Mouse (Mus musculus) bone marrow, adult 2 months (tissue): ENCODE results near the gene Clic6. TPM values are rescaled to one million over a fixed set of nuclear protein-coding genes. Genes with fewer than 3 reads are reported as not detected.

Experiments
- H3K27ac ChIP-seq: fragments of 200-500 bp; 2 replicates; pipeline ENCODE4 v1.5.1; 2012; ENCODE audit warnings: low read depth, mild to moderate bottlenecking, control low read depth, inconsistent platforms, low read length; ENCODE audit not compliant: control insufficient read depth, poor library complexity, insufficient read depth
- H3K4me1 ChIP-seq: fragments of 200-500 bp; 2 replicates; pipeline ENCODE4 v1.6.1; 2011; ENCODE audit warnings: low read length; ENCODE audit not compliant: control insufficient read depth, insufficient read depth
- H3K4me3 ChIP-seq: fragments of 200-500 bp; replicated peaks from 2 replicates; pipeline ENCODE3; 2011; ENCODE audit warnings: mild to moderate bottlenecking, low read depth, low read length, control low read depth; ENCODE audit not compliant: control insufficient read depth
- CTCF ChIP-seq: fragments of 200-500 bp; IDR thresholded peaks from 2 replicates; pipeline ENCODE4 v1.5.1; 2011; ENCODE audit warnings: low read length, control low read depth; ENCODE audit not compliant: control insufficient read depth, insufficient read depth
- POLR2A ChIP-seq: fragments of 200-500 bp; IDR thresholded peaks from 2 replicates; pipeline ENCODE4 v1.6.1; 2011; ENCODE audit warnings: low read depth, mild to moderate bottlenecking, control low read depth, low read length, borderline replicate concordance; ENCODE audit not compliant: control insufficient read depth
- WGBS: fragments of 180-500 bp; shearing (Covaris S2); methylation state at CpG from one replicate; pipeline ENCODE4 v1.1.7; 2018; 5-methylcytosine and 5-hydroxymethylcytosine counted together
- polyA plus RNA-seq: library from polyadenylated mRNA; stranded (reverse); fragments of >200 nt; gene quantifications from 2 replicates; pipeline ENCODE4 v1.2.4, GENCODE M21; 2011; ENCODE audit warnings: low replicate concordance; ENCODE audit not compliant: missing spikeins, insufficient read depth, insufficient read length

The Clic6 gene
- polyA plus RNA-seq, 1 experiment, result not detected

- TF ChIP-seq POLR2A (no peak), CTCF (no peak)
- no peak overlapping the region for H3K4me3 ChIP-seq
- WGBS, result 86% methylated on average over 8 of the region's 8 CpGs
- H3K4me1 ChIP-seq, result no peaks in the 10 kb centered on the region
- H3K27ac ChIP-seq, result no peak overlapping the region
Observed at GRCm38 (mm10) chr16:92450331-92450730, 35.2 kb upstream of the Clic6 start.

GRCm38 (mm10) chr16:92451516-92452072, 33.9 kb upstream of the Clic6 start:
- Histone ChIP-seq H3K27ac (no peak overlapping the region), H3K4me3 (no peak overlapping the region), H3K4me1 (no peaks in the 10 kb centered on the region)
- WGBS, result 85% methylated on average over 17 of the region's 17 CpGs
- TF ChIP-seq CTCF (no peak), POLR2A (no peak)

- H3K4me1 ChIP-seq, result no peaks in the 10 kb centered on the region
- H3K4me3 ChIP-seq, result no peak overlapping the region
- TF ChIP-seq POLR2A, result no peak
- no peak for TF ChIP-seq CTCF
- 77% methylated on average over 8 of the region's 8 CpGs for WGBS
- H3K27ac ChIP-seq, result no peak overlapping the region
Observed at GRCm38 (mm10) chr16:92452609-92453008, 32.9 kb upstream of the Clic6 start.

- WGBS, result 85% methylated on average over 7 of the region's 7 CpGs
- Histone ChIP-seq H3K27ac (no peak overlapping the region), H3K4me1 (no peaks in the 10 kb centered on the region), H3K4me3 (no peak overlapping the region)
- TF ChIP-seq POLR2A (no peak), CTCF (no peak)
Observed at GRCm38 (mm10) chr16:92454002-92454401, 31.5 kb upstream of the Clic6 start.

GRCm38 (mm10) chr16:92454495-92454894, 31.0 kb upstream of the Clic6 start:
- Histone ChIP-seq H3K27ac (no peak overlapping the region), H3K4me1 (no peaks in the 10 kb centered on the region), H3K4me3 (no peak overlapping the region)
- WGBS, result 93% methylated on average over 18 of the region's 18 CpGs
- TF ChIP-seq POLR2A (no peak), CTCF (no peak)

- TF ChIP-seq CTCF (no peak), POLR2A (no peak)
- no peak overlapping the region for H3K4me3 ChIP-seq
- 84% methylated on average over 8 of the region's 8 CpGs for WGBS
- no peak overlapping the region for H3K27ac ChIP-seq
- no peaks in the 10 kb centered on the region for H3K4me1 ChIP-seq
Observed at GRCm38 (mm10) chr16:92455488-92455887, 30.0 kb upstream of the Clic6 start.

- H3K4me1 ChIP-seq, result no peaks in the 10 kb centered on the region
- H3K27ac ChIP-seq, result no peak overlapping the region
- H3K4me3 ChIP-seq, result no peak overlapping the region
- WGBS, result 87% methylated on average over 5 of the region's 5 CpGs
- TF ChIP-seq CTCF (no peak), POLR2A (no peak)
Observed at GRCm38 (mm10) chr16:92455969-92456368, 29.6 kb upstream of the Clic6 start.

- 26% methylated on average over 7 of the region's 7 CpGs for WGBS
- Histone ChIP-seq H3K4me3 (no peak overlapping the region), H3K27ac (no peak overlapping the region), H3K4me1 (no peaks in the 10 kb centered on the region)
- peak; percentile 85 for TF ChIP-seq CTCF
- TF ChIP-seq POLR2A, result no peak
Observed at GRCm38 (mm10) chr16:92457594-92457993, 27.9 kb upstream of the Clic6 start.

GRCm38 (mm10) chr16:92461412-92461811, 24.1 kb upstream of the Clic6 start:
- Histone ChIP-seq H3K4me3 (no peak overlapping the region), H3K4me1 (peaks cover 2% of the 10 kb centered on the region), H3K27ac (no peak overlapping the region)
- TF ChIP-seq POLR2A, result no peak
- no peak for TF ChIP-seq CTCF
- 89% methylated on average over 6 of the region's 6 CpGs for WGBS
